Mouse (Mus musculus) ES-E14 (cell line): ENCODE results near the gene Eif4e3. TPM values are rescaled to one million over a fixed set of nuclear protein-coding genes. Genes with fewer than 3 reads are reported as not detected.
A peak's percentile ranks its signal among the peaks of the same experiment; 100 is the strongest.

Experiments used
- DNase-seq: peaks from one replicate; pipeline ENCODE4 v3.0.0-alpha.2; 2013; ENCODE audit warnings: low read depth, low spot score
- H3K27ac ChIP-seq: 2 replicates; pipeline ENCODE4 v1.5.1; 2012; ENCODE audit warnings: low read depth, mild to moderate bottlenecking, low read length, moderate library complexity, mixed read lengths; ENCODE audit not compliant: poor library complexity, insufficient read depth, severe bottlenecking
- H3K36me3 ChIP-seq: 2 replicates; pipeline ENCODE4 v1.6.1; 2012; ENCODE audit warnings: mild to moderate bottlenecking, low read length, moderate library complexity, mixed read lengths; ENCODE audit not compliant: control insufficient read depth, poor library complexity, insufficient read depth, severe bottlenecking
- H3K4me1 ChIP-seq, 2 experiments: fragments of 150-350 bp in 1 of 2; sonication (generic) in 1 of 2; 2 replicates each; pipeline ENCODE4 v1.6.1; 2012; ENCODE audit warnings: low read length in 2 of 2, mild to moderate bottlenecking in 1 of 2, mixed read lengths in 1 of 2; ENCODE audit not compliant: control insufficient read depth in 2 of 2, insufficient read depth in 2 of 2, poor library complexity in 1 of 2
- H3K4me3 ChIP-seq, 2 experiments: fragments of 150-350 bp in 1 of 2; sonication (generic) in 1 of 2; 2 replicates each; pipeline ENCODE4 v1.5.1; 2012; ENCODE audit warnings: low read length in 2 of 2, low read depth in 1 of 2, mild to moderate bottlenecking in 1 of 2, mixed read lengths in 1 of 2; ENCODE audit not compliant: insufficient read depth in 1 of 2, poor library complexity in 1 of 2, severe bottlenecking in 1 of 2
- H3K9ac ChIP-seq: 2 replicates; pipeline ENCODE4 v1.6.1; 2012; ENCODE audit warnings: low read depth, mild to moderate bottlenecking, low read length, mixed read lengths; ENCODE audit not compliant: poor library complexity, insufficient read depth, severe bottlenecking
- H3K9me3 ChIP-seq: fragments of 150-350 bp; sonication (generic); 2 replicates; pipeline ENCODE4 v1.6.1; 2012; ENCODE audit warnings: low read depth, mild to moderate bottlenecking, low read length; ENCODE audit not compliant: control insufficient read depth, insufficient read depth
- CHD2 ChIP-seq: IDR thresholded peaks from 2 replicates; pipeline ENCODE4 v1.6.1; 2014; ENCODE audit warnings: mild to moderate bottlenecking, low read depth, low read length, inconsistent platforms
- HCFC1 ChIP-seq: IDR thresholded peaks from 2 replicates; pipeline ENCODE4 v1.6.1; 2012; ENCODE audit warnings: low read length, inconsistent platforms, borderline replicate concordance; ENCODE audit not compliant: insufficient read depth
- MAFK ChIP-seq: IDR thresholded peaks from 2 replicates; pipeline ENCODE4 v1.6.1; 2014; ENCODE audit warnings: mild to moderate bottlenecking, low read depth, low read length, inconsistent platforms; ENCODE audit not compliant: insufficient read depth
- ZC3H11A ChIP-seq: IDR thresholded peaks from 2 replicates; pipeline ENCODE4 v1.6.1; 2012; ENCODE audit warnings: low read depth, mild to moderate bottlenecking, inconsistent platforms, low read length, borderline replicate concordance
- ZNF384 ChIP-seq: IDR thresholded peaks from 2 replicates; pipeline ENCODE4 v1.6.1; 2012; ENCODE audit warnings: low read depth, low read length, inconsistent platforms
- in situ Hi-C, 2 experiments: fragments of 600-800 bp; cut with MboI; formaldehyde crosslinking; loops; one replicate each; pipeline ENCODE4 v1.15.1; 2025; ENCODE audit warnings: low sequenced_read_pairs in 2 of 2, inconsistent platforms in 1 of 2; ENCODE audit not compliant: unreplicated experiment in 2 of 2
- total RNA-seq: library from RNA; depleted of rRNA; stranded (reverse); fragments of 300-350 nt; gene quantifications from 2 replicates; pipeline ENCODE4 v1.2.3, GENCODE M21; 2012; rRNA removed

Gene Eif4e3
- 0.48 and 1.4 TPM in 2 replicates for total RNA-seq

GRCm38 (mm10) chr6:99666318-99667171 lies at the start of gene Eif4e3, which contains the start of gene Gm20696:
Eif4e3 (minus strand) TSS chr6:99666771.
Gm20696 (minus strand) TSS chr6:99666797.
- Histone ChIP-seq H3K9ac (peak within 1 kb of the TSS; percentile 59; the same call in 1 of the 2 replicates), H3K4me1 (peaks cover 0 to 2% of the 10 kb centered on the region in 2 experiments; a peak in 1 of 4 replicates), H3K36me3 (no peaks in the 10 kb centered on the region), H3K27ac (no peak within 1 kb of the TSS), H3K9me3 (no peaks in the 10 kb centered on the region), H3K4me3 (peak within 1 kb of the TSS; percentile 64 to 79)
- DNase-seq, result no peak
- in situ Hi-C loops, result no loop called here
- TF ChIP-seq CHD2, result no peak
- no peak for TF ChIP-seq ZC3H11A
- no peak for TF ChIP-seq ZNF384
- no peak for TF ChIP-seq MAFK
- no peak for TF ChIP-seq HCFC1

GRCm38 (mm10) chr6:99715913-99716312 lies 49.3 kb upstream of the Eif4e3 start:
- TF ChIP-seq ZNF384 (no peak), MAFK (no peak), HCFC1 (no peak), CHD2 (no peak), ZC3H11A (no peak)
- no peaks in the 10 kb centered on the region for H3K36me3 ChIP-seq

GRCm38 (mm10) chr6:99715191-99715590 lies 48.6 kb upstream of the Eif4e3 start:
- Histone ChIP-seq H3K4me3 (no peak overlapping the region), H3K36me3 (no peaks in the 10 kb centered on the region), H3K4me1 (peaks cover 1 to 6% of the 10 kb centered on the region in 2 experiments; a peak in 2 of 4 replicates), H3K9ac (no peak overlapping the region), H3K9me3 (no peaks in the 10 kb centered on the region), H3K27ac (no peak overlapping the region)
- DNase-seq, result no peak
- TF ChIP-seq ZNF384 (no peak), CHD2 (no peak), MAFK (no peak)
- in situ Hi-C loops, result no loop called here

More at GRCm38 (mm10) chr6:99715913-99716312, 49.3 kb upstream of the Eif4e3 start:
- Histone ChIP-seq H3K27ac (no peak overlapping the region), H3K4me1 (peaks cover 1 to 6% of the 10 kb centered on the region in 2 experiments; a peak in 2 of 4 replicates), H3K9me3 (no peaks in the 10 kb centered on the region), H3K9ac (no peak overlapping the region), H3K4me3 (no peak overlapping the region)
- DNase-seq, result no peak
- in situ Hi-C loops, result no loop called here

- Histone ChIP-seq H3K4me3 (no peak overlapping the region), H3K9ac (no peak overlapping the region), H3K9me3 (no peaks in the 10 kb centered on the region), H3K27ac (no peak overlapping the region), H3K4me1 (peaks cover 1 to 6% of the 10 kb centered on the region in 2 experiments; a peak in 2 of 4 replicates), H3K36me3 (no peaks in the 10 kb centered on the region)
- TF ChIP-seq MAFK (no peak), CHD2 (no peak), HCFC1 (no peak), ZC3H11A (no peak), ZNF384 (no peak)
- in situ Hi-C loops, result no loop called here
- no peak for DNase-seq
These were observed 46.7 kb upstream of the Eif4e3 start for GRCm38 (mm10) chr6:99713256-99713655.
